Mouse (Mus musculus) ES-E14 (cell line): Measurements from ENCODE around the gene Ctrb1.

Experiments used
- CHD2 ChIP-seq: IDR thresholded peaks from 2 replicates; pipeline ENCODE4 v1.6.1; 2014; ENCODE audit warnings: mild to moderate bottlenecking, low read depth, low read length, inconsistent platforms
- MAFK ChIP-seq: IDR thresholded peaks from 2 replicates; pipeline ENCODE4 v1.6.1; 2014; ENCODE audit warnings: mild to moderate bottlenecking, low read depth, low read length, inconsistent platforms; ENCODE audit not compliant: insufficient read depth
- ZC3H11A ChIP-seq: IDR thresholded peaks from 2 replicates; pipeline ENCODE4 v1.6.1; 2012; ENCODE audit warnings: low read depth, mild to moderate bottlenecking, inconsistent platforms, low read length, borderline replicate concordance
- ZNF384 ChIP-seq: IDR thresholded peaks from 2 replicates; pipeline ENCODE4 v1.6.1; 2012; ENCODE audit warnings: low read depth, low read length, inconsistent platforms

DNA sequence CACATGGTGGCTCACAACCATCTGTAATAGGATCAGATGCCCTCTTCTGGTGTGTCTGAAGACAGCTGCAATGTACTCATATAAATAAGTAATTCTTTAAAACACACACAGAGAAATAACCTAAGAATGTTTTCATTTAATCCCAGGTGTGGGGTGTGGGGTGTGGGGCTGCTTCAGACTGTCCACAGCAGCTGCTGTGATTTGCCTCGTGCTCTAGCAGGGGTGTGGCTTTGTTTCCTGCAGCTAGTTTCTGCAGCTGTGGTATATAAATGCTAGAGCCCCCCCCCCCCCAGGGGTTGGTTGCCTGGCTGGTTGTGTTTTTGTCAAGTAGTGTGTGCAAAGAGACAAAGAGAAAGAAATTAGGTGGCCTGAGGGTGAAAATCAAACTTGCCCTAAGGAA is 8.2 kb upstream of the Ctrb1 start:
- TF ChIP-seq CHD2 (no peak), MAFK (no peak), ZC3H11A (no peak), ZNF384 (no peak)
